Mouse (Mus musculus): ENCODE data around the gene Chst14. TPM values are rescaled to one million over a fixed set of nuclear protein-coding genes. Genes with fewer than 3 reads are reported as not detected.
A peak's percentile ranks its signal among the peaks of the same experiment; 100 is the strongest.

Chst14 gene
- polyA plus RNA-seq, 1 experiment = 3.1 TPM

DNA sequence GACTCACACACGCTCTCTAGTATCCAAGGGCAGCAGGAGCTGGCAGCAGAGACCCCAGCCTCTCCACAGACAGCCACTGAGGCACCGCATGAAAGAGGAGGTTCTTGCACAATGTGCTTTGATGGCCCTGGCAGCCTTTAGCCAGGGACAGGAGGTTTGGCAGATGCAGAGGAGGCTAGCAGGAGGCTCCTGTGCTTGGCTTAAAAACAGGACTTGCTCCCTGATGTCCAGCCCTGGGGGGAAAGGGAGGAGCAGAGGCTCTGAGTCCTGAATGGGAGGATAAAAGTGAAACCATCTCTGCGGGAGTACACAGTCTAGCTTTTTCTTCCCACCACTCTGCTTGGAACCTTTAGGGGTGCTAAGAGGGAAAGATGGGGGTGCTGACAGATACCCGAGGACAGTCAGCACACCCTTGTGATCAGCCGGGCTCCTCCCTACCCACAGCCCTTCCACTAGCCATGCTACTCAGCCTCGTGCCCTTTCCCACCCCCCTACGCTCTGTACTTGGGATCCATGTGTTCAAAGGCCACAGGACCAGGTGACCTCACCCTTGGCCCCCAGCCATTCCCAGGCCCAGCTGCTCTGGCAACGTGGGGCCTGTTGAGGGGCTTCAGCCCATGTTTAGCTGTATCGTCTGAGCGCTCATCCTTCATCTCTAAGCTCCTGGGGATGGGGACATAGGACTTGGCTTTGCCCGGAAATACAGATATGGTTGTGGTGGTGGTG, 12.6 kb upstream of the Chst14 start:
- TF ChIP-seq CTCF (IDR thresholded peaks at IDR 0.05; ENCODE audit: extremely low read depth, insufficient read depth, low read length) (no peak), POLR2A (IDR thresholded peaks at IDR 0.05; ENCODE audit: extremely low read depth, insufficient read depth, low read length) (no peak)
- no peak overlapping the region for H3K4me3 ChIP-seq (ENCODE audit: insufficient read depth, low read length)
- H3K27ac ChIP-seq (ENCODE audit: insufficient read depth, low read length) = no peak overlapping the region
- peaks cover 4% of the 10 kb centered on the region; the same call in 1 of the 2 replicates for H3K4me1 ChIP-seq (ENCODE audit: control insufficient read depth, insufficient read depth, low read length)

DNA sequence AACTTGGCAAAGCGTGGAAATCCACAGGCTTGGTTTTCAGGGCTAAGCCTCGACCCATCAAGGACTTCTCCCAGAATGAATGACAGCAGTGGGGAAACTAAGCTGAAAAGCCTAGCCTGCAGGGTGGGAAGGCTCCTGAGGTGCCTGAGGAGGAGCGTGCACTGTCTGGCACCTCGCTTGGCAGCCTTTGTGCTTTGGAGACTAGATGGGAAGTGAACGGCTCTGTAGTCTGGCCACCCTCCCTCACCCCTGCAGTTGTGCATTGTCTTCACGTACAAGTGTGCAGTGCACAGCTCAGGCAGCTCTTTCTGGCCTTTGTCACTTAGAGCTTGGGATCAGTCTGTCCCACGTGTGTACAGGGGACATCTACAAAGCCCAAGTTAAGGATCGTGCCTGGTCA, 11.6 kb upstream of the Chst14 start:
- no peak overlapping the region for H3K27ac ChIP-seq (ENCODE audit: insufficient read depth, low read length)

DNA sequence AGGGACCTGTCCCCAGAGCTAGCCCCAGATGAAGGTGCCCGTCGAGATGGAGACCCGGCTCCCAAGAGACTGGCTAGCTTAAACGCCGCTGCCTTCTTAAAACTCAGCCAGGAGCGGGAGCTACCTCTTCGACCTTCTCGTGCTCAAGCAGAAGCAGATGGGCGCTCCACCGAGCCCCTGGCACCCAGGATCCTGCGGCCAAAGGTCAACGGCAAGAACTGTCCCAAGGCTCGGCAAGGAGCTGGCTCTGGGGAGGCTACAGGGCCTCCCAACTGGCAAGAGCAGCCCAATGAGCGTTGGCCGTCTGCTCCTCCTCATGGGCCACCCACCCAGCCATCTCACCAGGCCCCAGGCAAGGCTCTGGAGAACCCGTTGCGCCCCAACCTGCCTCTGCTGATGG, 9.9 kb upstream of the Chst14 start:
- TF ChIP-seq CTCF (IDR thresholded peaks at IDR 0.05; ENCODE audit: extremely low read depth, insufficient read depth, low read length) (no peak), POLR2A (IDR thresholded peaks at IDR 0.05; ENCODE audit: extremely low read depth, insufficient read depth, low read length) (no peak)
- Histone ChIP-seq H3K27ac (ENCODE audit: insufficient read depth, low read length) (no peak overlapping the region), H3K4me1 (ENCODE audit: control insufficient read depth, insufficient read depth, low read length) (peaks cover 4% of the 10 kb centered on the region; the same call in 1 of the 2 replicates), H3K4me3 (ENCODE audit: insufficient read depth, low read length) (no peak overlapping the region)

More for the DNA sequence above, 11.6 kb upstream of the Chst14 start:
- TF ChIP-seq CTCF (IDR thresholded peaks at IDR 0.05; ENCODE audit: extremely low read depth, insufficient read depth, low read length) = no peak
- TF ChIP-seq POLR2A (IDR thresholded peaks at IDR 0.05; ENCODE audit: extremely low read depth, insufficient read depth, low read length) = no peak
- peaks cover 4% of the 10 kb centered on the region; the same call in 1 of the 2 replicates for H3K4me1 ChIP-seq (ENCODE audit: control insufficient read depth, insufficient read depth, low read length)
- no peak overlapping the region for H3K4me3 ChIP-seq (ENCODE audit: insufficient read depth, low read length)

DNA sequence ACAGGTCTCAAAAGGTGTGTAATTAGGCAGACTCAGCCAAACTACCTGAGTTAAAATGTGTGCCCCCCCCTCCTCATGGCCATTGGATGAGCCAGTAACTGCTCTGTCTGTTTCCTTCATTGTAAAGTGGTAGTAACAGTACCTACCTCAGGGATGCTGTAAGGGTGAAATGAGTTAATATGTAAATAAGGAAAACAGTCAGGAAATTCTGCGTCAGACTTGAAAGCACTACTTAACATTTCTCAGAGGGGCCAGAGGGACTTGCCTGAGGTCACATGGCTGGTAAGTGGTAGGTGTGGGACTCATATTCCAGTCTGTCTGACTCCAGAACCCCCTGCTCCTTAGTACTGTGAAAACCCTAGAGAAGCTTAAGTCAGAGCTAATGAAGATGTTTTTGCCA, 7.8 kb upstream of the Chst14 start:
- no peak overlapping the region for H3K4me3 ChIP-seq (ENCODE audit: insufficient read depth, low read length)
- H3K27ac ChIP-seq (ENCODE audit: insufficient read depth, low read length) = no peak overlapping the region
- H3K4me1 ChIP-seq (ENCODE audit: control insufficient read depth, insufficient read depth, low read length) = peaks cover 3% of the 10 kb centered on the region; the same call in 1 of the 2 replicates
- TF ChIP-seq CTCF (IDR thresholded peaks at IDR 0.05; ENCODE audit: extremely low read depth, insufficient read depth, low read length) (no peak), POLR2A (IDR thresholded peaks at IDR 0.05; ENCODE audit: extremely low read depth, insufficient read depth, low read length) (no peak)

DNA sequence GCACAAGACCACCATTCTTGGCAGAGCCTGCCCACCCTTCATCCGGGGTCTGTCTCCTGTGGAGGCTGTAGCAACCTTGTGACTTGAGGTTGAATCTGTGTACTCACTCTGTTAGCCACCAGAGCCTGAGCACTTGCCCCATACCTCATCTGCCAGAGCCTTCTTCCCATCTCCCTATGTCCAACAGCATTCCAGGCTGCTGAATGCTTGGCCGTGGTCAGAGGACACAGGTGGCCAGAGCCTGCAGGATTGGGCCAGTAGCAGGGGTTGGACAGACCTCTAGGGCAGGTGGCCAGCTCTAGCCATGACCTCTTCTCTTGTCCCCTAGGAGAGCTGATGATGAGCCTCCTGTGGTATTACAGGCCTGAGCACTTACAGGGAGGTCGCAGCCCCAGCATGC, 5.9 kb upstream of the Chst14 start:
- H3K4me3 ChIP-seq (ENCODE audit: insufficient read depth, low read length) = no peak overlapping the region
- no peaks in the 10 kb centered on the region for H3K4me1 ChIP-seq (ENCODE audit: control insufficient read depth, insufficient read depth, low read length)
- H3K27ac ChIP-seq (ENCODE audit: insufficient read depth, low read length) = no peak overlapping the region
- TF ChIP-seq CTCF (IDR thresholded peaks at IDR 0.05; ENCODE audit: extremely low read depth, insufficient read depth, low read length) = no peak
- TF ChIP-seq POLR2A (IDR thresholded peaks at IDR 0.05; ENCODE audit: extremely low read depth, insufficient read depth, low read length) = no peak

DNA sequence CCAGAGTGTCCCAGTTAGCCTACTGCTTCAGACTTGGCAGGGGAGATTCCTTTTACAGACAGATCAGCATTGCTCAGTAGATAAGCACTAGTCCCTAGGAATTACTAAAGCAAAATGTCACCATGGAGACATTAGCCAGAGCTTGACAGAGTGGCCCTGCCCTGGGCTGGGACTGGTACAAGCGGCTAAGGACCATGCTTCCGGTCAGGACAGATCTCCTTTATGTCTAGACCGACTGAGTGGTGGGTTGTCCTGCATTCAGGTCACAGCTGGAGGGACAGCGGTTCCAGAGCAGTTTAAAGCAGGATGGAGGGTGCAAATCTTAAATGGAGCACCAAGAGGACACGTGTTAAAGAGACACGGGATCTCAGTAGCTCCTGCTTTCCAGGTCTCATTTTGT, 344 bp upstream of the Chst14 start:
- peak overlapping the region; percentile 40 for H3K4me3 ChIP-seq (ENCODE audit: insufficient read depth, low read length)
- no peak overlapping the region for H3K27ac ChIP-seq (ENCODE audit: insufficient read depth, low read length)
- TF ChIP-seq CTCF (IDR thresholded peaks at IDR 0.05; ENCODE audit: extremely low read depth, insufficient read depth, low read length) (no peak), POLR2A (IDR thresholded peaks at IDR 0.05; ENCODE audit: extremely low read depth, insufficient read depth, low read length) (no peak)
- peaks cover 4% of the 10 kb centered on the region; the same call in 1 of the 2 replicates for H3K4me1 ChIP-seq (ENCODE audit: control insufficient read depth, insufficient read depth, low read length)

DNA sequence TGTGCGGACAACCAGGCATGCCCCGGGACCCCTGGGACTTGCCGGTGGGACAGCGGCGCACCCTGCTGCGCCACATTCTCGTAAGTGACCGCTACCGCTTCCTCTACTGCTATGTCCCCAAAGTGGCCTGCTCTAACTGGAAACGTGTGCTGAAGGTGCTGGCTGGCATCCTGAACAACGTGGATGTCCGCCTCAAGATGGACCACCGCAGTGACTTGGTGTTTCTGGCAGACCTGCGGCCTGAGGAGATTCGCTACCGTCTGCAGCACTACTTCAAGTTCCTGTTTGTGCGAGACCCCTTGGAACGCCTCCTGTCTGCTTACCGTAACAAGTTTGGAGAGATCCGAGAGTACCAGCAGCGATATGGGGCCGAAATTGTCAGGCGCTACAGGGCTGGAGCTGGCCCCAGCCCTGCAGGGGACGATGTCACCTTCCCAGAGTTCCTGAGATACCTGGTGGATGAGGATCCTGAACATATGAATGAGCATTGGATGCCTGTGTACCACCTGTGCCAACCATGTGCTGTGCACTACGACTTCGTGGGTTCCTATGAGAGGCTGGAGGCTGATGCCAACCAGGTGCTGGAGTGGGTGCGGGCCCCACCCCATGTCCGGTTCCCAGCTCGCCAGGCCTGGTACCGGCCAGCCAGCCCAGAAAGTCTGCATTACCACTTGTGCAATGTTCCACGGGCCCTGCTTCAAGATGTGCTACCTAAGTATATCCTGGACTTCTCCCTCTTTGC, 873 bp downstream of the Chst14 start:
- H3K4me3 ChIP-seq (ENCODE audit: insufficient read depth, low read length) = peak overlapping the region; percentile 40
- H3K27ac ChIP-seq (ENCODE audit: insufficient read depth, low read length) = no peak overlapping the region
- H3K4me1 ChIP-seq (ENCODE audit: control insufficient read depth, insufficient read depth, low read length) = peaks cover 4% of the 10 kb centered on the region; the same call in 1 of the 2 replicates
- TF ChIP-seq POLR2A (IDR thresholded peaks at IDR 0.05; ENCODE audit: extremely low read depth, insufficient read depth, low read length) = no peak
- no peak for TF ChIP-seq CTCF (IDR thresholded peaks at IDR 0.05; ENCODE audit: extremely low read depth, insufficient read depth, low read length)

DNA sequence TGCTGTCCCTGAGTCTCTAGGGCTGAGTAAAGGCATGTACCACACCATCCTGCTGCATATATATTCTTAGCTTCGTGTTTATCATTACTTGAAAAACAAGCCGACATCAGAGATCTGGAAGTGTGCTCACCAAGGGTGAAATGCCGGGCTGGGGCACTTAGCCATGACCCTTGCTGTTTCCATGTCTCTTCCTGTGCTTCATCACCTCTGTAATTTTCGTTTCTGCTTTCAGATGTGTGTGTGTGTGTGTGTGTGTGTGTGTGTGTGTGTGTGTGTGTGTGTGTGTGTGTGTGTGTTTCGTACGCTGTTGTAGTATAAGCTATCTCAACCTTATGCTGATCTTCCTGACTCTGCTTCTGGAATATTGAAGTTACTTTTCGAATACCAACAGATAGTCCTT, 15.0 kb downstream of the Chst14 start:
- no peak overlapping the region for H3K27ac ChIP-seq (ENCODE audit: insufficient read depth, low read length)
- no peak overlapping the region for H3K4me3 ChIP-seq (ENCODE audit: insufficient read depth, low read length)
- TF ChIP-seq POLR2A (IDR thresholded peaks at IDR 0.05; ENCODE audit: extremely low read depth, insufficient read depth, low read length) (no peak), CTCF (IDR thresholded peaks at IDR 0.05; ENCODE audit: extremely low read depth, insufficient read depth, low read length) (no peak)
- no peaks in the 10 kb centered on the region for H3K4me1 ChIP-seq (ENCODE audit: control insufficient read depth, insufficient read depth, low read length)

DNA sequence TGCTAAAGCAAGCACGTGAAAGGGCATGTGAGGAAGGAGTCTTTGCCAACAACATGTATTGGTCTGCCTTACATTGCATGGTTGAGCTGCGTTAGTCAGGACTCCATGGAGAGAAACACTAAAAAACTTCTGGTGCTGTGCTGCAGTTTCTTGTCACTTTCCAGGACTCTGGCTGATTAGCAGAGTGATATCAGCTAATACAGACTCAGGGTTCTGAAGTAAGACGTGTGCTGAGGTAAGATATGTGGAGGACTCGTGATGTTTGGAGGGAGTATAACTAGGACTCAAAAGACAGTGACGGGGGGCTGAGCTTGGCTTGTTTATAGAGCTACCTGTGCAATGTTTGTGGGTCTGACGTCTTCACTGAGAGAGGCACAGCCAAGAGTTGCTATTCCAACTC, 16.9 kb downstream of the Chst14 start:
- TF ChIP-seq POLR2A (IDR thresholded peaks at IDR 0.05; ENCODE audit: extremely low read depth, insufficient read depth, low read length) (no peak), CTCF (IDR thresholded peaks at IDR 0.05; ENCODE audit: extremely low read depth, insufficient read depth, low read length) (no peak)

DNA sequence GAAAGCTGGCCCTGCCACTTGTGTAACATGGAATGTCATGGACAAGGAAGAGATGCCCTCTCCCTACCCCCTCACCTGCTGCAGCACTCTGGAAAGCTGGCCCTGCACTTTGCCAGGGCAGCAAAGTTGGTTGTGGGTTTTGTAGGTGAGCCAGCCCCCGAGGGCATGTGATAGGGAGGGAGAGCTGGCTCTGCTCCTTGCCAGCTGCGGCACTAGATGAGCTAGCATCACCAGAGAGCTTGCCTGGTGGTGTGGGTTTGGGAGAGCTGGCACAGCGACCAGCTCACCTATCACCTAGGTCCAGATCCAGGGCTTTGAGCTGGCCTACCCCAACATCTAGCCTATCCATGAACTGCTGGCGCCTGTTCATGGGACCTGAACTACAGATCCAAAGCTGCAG, 22.5 kb downstream of the Chst14 start:
- Histone ChIP-seq H3K4me3 (ENCODE audit: insufficient read depth, low read length) (no peak overlapping the region), H3K27ac (ENCODE audit: insufficient read depth, low read length) (no peak overlapping the region), H3K4me1 (ENCODE audit: control insufficient read depth, insufficient read depth, low read length) (no peaks in the 10 kb centered on the region)
- no peak for TF ChIP-seq POLR2A (IDR thresholded peaks at IDR 0.05; ENCODE audit: extremely low read depth, insufficient read depth, low read length)
- TF ChIP-seq CTCF (IDR thresholded peaks at IDR 0.05; ENCODE audit: extremely low read depth, insufficient read depth, low read length) = no peak

More for the DNA sequence above, 16.9 kb downstream of the Chst14 start:
- H3K27ac ChIP-seq (ENCODE audit: insufficient read depth, low read length) = no peak overlapping the region
- H3K4me3 ChIP-seq (ENCODE audit: insufficient read depth, low read length) = no peak overlapping the region
- H3K4me1 ChIP-seq (ENCODE audit: control insufficient read depth, insufficient read depth, low read length) = no peaks in the 10 kb centered on the region
